Mouse (Mus musculus) small intestine, adult 2 months (tissue): Measurements from ENCODE around the gene App.

Experiments used
- CTCF ChIP-seq: fragments of 200-500 bp; IDR thresholded peaks from 2 replicates; pipeline ENCODE4 v1.5.1; 2012; ENCODE audit warnings: low read depth, mild to moderate bottlenecking, control low read depth, inconsistent platforms, low read length, moderate library complexity, mixed read lengths; ENCODE audit not compliant: insufficient replicate concordance, insufficient read length; ENCODE audit errors: extremely low read depth
- POLR2A ChIP-seq: fragments of 200-500 bp; IDR thresholded peaks from 2 replicates; pipeline ENCODE4 v1.6.1; 2012; ENCODE audit warnings: low read depth, mild to moderate bottlenecking, control low read depth, inconsistent platforms, low read length, moderate library complexity

DNA sequence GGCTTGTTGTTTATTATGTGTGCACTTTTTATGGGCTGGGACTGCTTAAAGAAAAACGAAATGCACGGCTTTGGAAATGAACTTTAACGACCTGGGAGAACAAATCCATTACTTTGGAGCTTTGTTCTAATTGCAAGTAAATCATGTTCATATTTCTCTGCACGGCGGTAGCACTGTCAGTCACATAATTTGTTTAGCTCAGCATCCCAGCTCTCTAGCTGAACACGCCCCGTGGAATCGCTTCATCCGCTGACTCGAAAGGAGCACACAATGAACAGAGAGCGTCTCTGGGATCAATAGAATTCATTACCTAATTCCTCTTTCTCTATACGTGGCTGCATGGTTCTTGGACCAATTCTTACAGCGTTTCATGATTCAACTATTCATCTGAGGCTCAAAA is 207.5 kb downstream of the App start:
- no peak for TF ChIP-seq CTCF
- TF ChIP-seq POLR2A = no peak
